Mouse (Mus musculus): Measurements from ENCODE around the gene Furin. TPM values are rescaled to one million over a fixed set of nuclear protein-coding genes. Genes with fewer than 3 reads are reported as not detected.
A peak's percentile ranks its signal among the peaks of the same experiment; 100 is the strongest.

Gene Furin
- total RNA-seq, 4 experiments from 2014 or later, result 50.3 to 60.1 (median 56.7) TPM

- DNase-seq (ENCODE audit: low spot score in 2 of 2), result no peak
These were observed 22.5 kb upstream of the Furin start for GRCm38 (mm10) chr7:80427730-80428129.

GRCm38 (mm10) chr7:80426363-80426762 lies 21.1 kb upstream of the Furin start:
- DNase-seq (ENCODE audit: low spot score in 2 of 2), result no peak

GRCm38 (mm10) chr7:80424722-80425121 lies 19.5 kb upstream of the Furin start:
- no peak for DNase-seq (ENCODE audit: low spot score in 2 of 2)

- DNase-seq (ENCODE audit: low spot score in 2 of 2), result no peak
These were observed 17.7 kb upstream of the Furin start for GRCm38 (mm10) chr7:80422759-80423480.

GRCm38 (mm10) chr7:80421576-80421975 lies 16.3 kb upstream of the Furin start:
- DNase-seq (ENCODE audit: low spot score in 2 of 2), result no peak

GRCm38 (mm10) chr7:80420586-80420985 lies 15.3 kb upstream of the Furin start:
- no peak for DNase-seq (ENCODE audit: low spot score in 2 of 2)

- DNase-seq (ENCODE audit: low spot score in 2 of 2), result no peak
These were observed 14.0 kb upstream of the Furin start for GRCm38 (mm10) chr7:80419278-80419677.

- no peak for DNase-seq (ENCODE audit: low spot score in 2 of 2)
These were observed 12.8 kb upstream of the Furin start for GRCm38 (mm10) chr7:80418036-80418435.

- DNase-seq (ENCODE audit: low spot score in 2 of 2), result no peak
These were observed 12.4 kb upstream of the Furin start for GRCm38 (mm10) chr7:80417601-80418000.

GRCm38 (mm10) chr7:80416969-80417368 lies 11.7 kb upstream of the Furin start:
- DNase-seq (ENCODE audit: low spot score in 2 of 2), result no peak

GRCm38 (mm10) chr7:80414303-80414855 lies 9.1 kb upstream of the Furin start:
- DNase-seq (ENCODE audit: low spot score in 2 of 2), result no peak

- no peak for DNase-seq (ENCODE audit: low spot score in 2 of 2)
These were observed 8.5 kb upstream of the Furin start for GRCm38 (mm10) chr7:80413512-80414302.

- no peak for DNase-seq (ENCODE audit: low spot score in 2 of 2)
These were observed 7.5 kb upstream of the Furin start for GRCm38 (mm10) chr7:80412781-80413180.

GRCm38 (mm10) chr7:80412279-80412678 lies 7.0 kb upstream of the Furin start:
- no peak for DNase-seq (ENCODE audit: low spot score in 2 of 2)

- DNase-seq (ENCODE audit: low spot score in 2 of 2), result no peak
These were observed 5.1 kb upstream of the Furin start for GRCm38 (mm10) chr7:80410380-80410779.

GRCm38 (mm10) chr7:80407712-80408111 lies 2.5 kb upstream of the Furin start:
- DNase-seq (ENCODE audit: low spot score in 2 of 2), result no peak

- no peak for DNase-seq (ENCODE audit: low spot score in 2 of 2)
These were observed 950 bp upstream of the Furin start for GRCm38 (mm10) chr7:80406186-80406585.

- DNase-seq (ENCODE audit: low spot score in 2 of 2), result no peak
These were observed 938 bp downstream of the Furin start for GRCm38 (mm10) chr7:80404101-80404894.

- DNase-seq (ENCODE audit: low spot score in 2 of 2), result peak; percentile 80 to 82
These were observed 1.7 kb downstream of the Furin start for GRCm38 (mm10) chr7:80403551-80403950.

- DNase-seq (ENCODE audit: low spot score in 2 of 2), result peak; percentile 34 to 56
These were observed 2.5 kb downstream of the Furin start for GRCm38 (mm10) chr7:80402651-80403321.
